Mouse (Mus musculus) midbrain, embryonic 10.5 days (tissue): ENCODE data around the gene Tmem199. TPM values are rescaled to one million over a fixed set of nuclear protein-coding genes. Genes with fewer than 3 reads are reported as not detected.

Experiments
- DNase-seq: peaks from one replicate; pipeline ENCODE4 v3.0.0-alpha.2; 2017; ENCODE audit warnings: low spot score
- H3K27ac ChIP-seq: fragments of 300-500 bp; sonication (generic); replicated peaks from 2 replicates; pipeline ENCODE4 v1.5.1; 2016; ENCODE audit warnings: mild to moderate bottlenecking
- H3K27me3 ChIP-seq: fragments of 300-500 bp; sonication (generic); 2 replicates; pipeline ENCODE4 v1.6.1; 2016; ENCODE audit warnings: low read depth, mild to moderate bottlenecking; ENCODE audit not compliant: poor library complexity, severe bottlenecking
- H3K36me3 ChIP-seq: fragments of 300-500 bp; sonication (generic); 2 replicates; pipeline ENCODE4 v1.6.1; 2016; ENCODE audit warnings: mild to moderate bottlenecking, moderate library complexity
- H3K4me1 ChIP-seq: fragments of 300-500 bp; sonication (generic); 2 replicates; pipeline ENCODE4 v1.6.1; 2016
- H3K4me3 ChIP-seq: fragments of 300-500 bp; sonication (generic); 2 replicates; pipeline ENCODE4 v1.5.1; 2016; ENCODE audit warnings: mild to moderate bottlenecking, moderate library complexity
- H3K9me3 ChIP-seq: fragments of 300-500 bp; sonication (generic); replicated peaks from 2 replicates; pipeline ENCODE4 v1.6.1; 2016; ENCODE audit warnings: mild to moderate bottlenecking
- WGBS: fragments of 180-500 bp; shearing (Covaris S2); methylation state at CpG from one replicate; pipeline ENCODE4 v1.1.7; 2016; 5-methylcytosine and 5-hydroxymethylcytosine counted together
- polyA plus RNA-seq: library from polyadenylated mRNA; unstranded; fragments of >200 nt; fragmentation: Nextera tagmentation; extraction: Ambion mirVana; gene quantifications from 2 replicates; pipeline ENCODE4 v1.2.1, GENCODE M21; 2016

The Tmem199 gene
- polyA plus RNA-seq, 1 experiment from 2014 or later = 81.8 TPM

GRCm38 (mm10) chr11:78465568-78466180 lies 46.3 kb downstream of the Tmem199 start, which contains the start of gene Slc46a1:
Slc46a1 (plus strand) TSS chr11:78465697.
- WGBS = under 1% methylated on average over 41 of the region's 41 CpGs
- DNase-seq = peak; percentile 82
- Histone ChIP-seq H3K36me3 (peaks cover 10% of the 10 kb centered on the region; the same call in 1 of the 2 replicates), H3K27me3 (0 out of 2 replicates have a peak, but pooled peaks cover 8% of the 10 kb centered on the region), H3K27ac (peak within 1 kb of the TSS; percentile 97), H3K9me3 (no peaks in the 10 kb centered on the region), H3K4me1 (peaks cover 39% of the 10 kb centered on the region), H3K4me3 (peak within 1 kb of the TSS; percentile 82)

- Histone ChIP-seq H3K27me3 (0 out of 2 replicates have a peak, but pooled peaks cover 8% of the 10 kb centered on the region), H3K4me1 (peaks cover 39% of the 10 kb centered on the region), H3K4me3 (peak overlapping the region; percentile 82), H3K27ac (peak overlapping the region; percentile 97), H3K36me3 (peaks cover 5% of the 10 kb centered on the region; the same call in 1 of the 2 replicates), H3K9me3 (no peaks in the 10 kb centered on the region)
- 47% methylated on average over 9 of the region's 9 CpGs for WGBS
- peak; percentile 20 for DNase-seq
These were observed 46.9 kb downstream of the Tmem199 start for GRCm38 (mm10) chr11:78465116-78465515.

DNA sequence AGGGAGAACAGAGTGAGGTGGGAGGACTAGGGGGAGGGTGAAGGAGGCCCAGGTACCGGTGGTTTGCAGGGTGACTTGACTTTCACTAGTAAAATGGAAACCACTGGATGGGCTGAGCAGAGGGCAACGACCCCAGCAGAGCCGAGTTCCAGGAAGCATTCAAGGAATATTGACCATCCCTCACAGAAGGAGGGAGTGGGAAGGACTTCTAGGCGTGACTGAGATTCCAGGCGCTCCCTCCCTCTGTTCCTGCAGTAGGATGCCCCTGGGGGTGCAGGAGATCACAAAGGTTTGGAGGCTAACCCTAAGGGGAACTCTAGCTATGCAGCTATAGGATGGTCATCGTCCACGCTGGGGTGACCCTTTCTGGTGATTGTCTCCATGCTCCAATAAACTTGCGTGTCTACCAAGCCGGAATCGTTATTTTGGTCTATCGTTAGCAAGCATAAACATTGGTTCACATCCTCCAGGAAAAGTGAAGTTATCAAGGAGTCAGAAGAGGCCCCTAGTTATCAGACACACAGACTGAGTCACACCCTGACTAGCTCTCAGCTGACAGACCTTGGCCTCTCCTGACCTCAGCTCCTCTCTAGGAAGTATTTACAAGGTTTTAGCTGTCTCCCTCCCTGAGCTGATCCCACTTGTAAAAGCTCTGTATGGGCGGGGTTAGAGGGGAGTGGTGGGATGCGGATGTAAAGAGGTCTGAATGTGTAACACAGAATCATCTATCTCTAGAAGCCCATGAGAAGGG lies 48.5 kb downstream of the Tmem199 start:
- DNase-seq = no peak
- no peak overlapping the region for H3K4me3 ChIP-seq

GRCm38 (mm10) chr11:78462669-78463068 lies 49.3 kb downstream of the Tmem199 start:
- H3K36me3 ChIP-seq = no peaks in the 10 kb centered on the region
- H3K9me3 ChIP-seq = no peaks in the 10 kb centered on the region
- H3K27ac ChIP-seq = no peak overlapping the region
- DNase-seq = no peak
- WGBS = 84% methylated on average over 5 of the region's 5 CpGs
- 0 out of 2 replicates have a peak, but pooled peaks cover 8% of the 10 kb centered on the region for H3K27me3 ChIP-seq
- no peak overlapping the region for H3K4me3 ChIP-seq
- H3K4me1 ChIP-seq = peaks cover 39% of the 10 kb centered on the region

More for the DNA sequence above, 48.5 kb downstream of the Tmem199 start:
- Histone ChIP-seq H3K9me3 (no peaks in the 10 kb centered on the region), H3K27ac (no peak overlapping the region), H3K4me1 (peaks cover 39% of the 10 kb centered on the region), H3K27me3 (0 out of 2 replicates have a peak, but pooled peaks cover 8% of the 10 kb centered on the region), H3K36me3 (no peaks in the 10 kb centered on the region)
- WGBS = 74% methylated on average over 13 of the region's 13 CpGs

GRCm38 (mm10) chr11:78461894-78462293 lies 50.1 kb downstream of the Tmem199 start:
- peaks cover 37% of the 10 kb centered on the region for H3K4me1 ChIP-seq
- 77% methylated on average over 1 of the region's 1 CpGs for WGBS
- no peak overlapping the region for H3K27ac ChIP-seq
- no peak overlapping the region for H3K4me3 ChIP-seq
- no peak for DNase-seq
- no peaks in the 10 kb centered on the region for H3K9me3 ChIP-seq
- H3K36me3 ChIP-seq = no peaks in the 10 kb centered on the region
- H3K27me3 ChIP-seq = 0 out of 2 replicates have a peak, but pooled peaks cover 8% of the 10 kb centered on the region

- H3K9me3 ChIP-seq = no peaks in the 10 kb centered on the region
- WGBS = 86% methylated on average over 17 of the region's 17 CpGs
- peaks cover 15% of the 10 kb centered on the region for H3K4me1 ChIP-seq
- H3K27ac ChIP-seq = no peak overlapping the region
- H3K4me3 ChIP-seq = no peak overlapping the region
- no peaks in the 10 kb centered on the region for H3K36me3 ChIP-seq
- DNase-seq = no peak
- 0 out of 2 replicates have a peak, but pooled peaks cover under 1% of the 10 kb centered on the region for H3K27me3 ChIP-seq
These were observed 53.2 kb downstream of the Tmem199 start for GRCm38 (mm10) chr11:78458740-78459139.

Other genes with a start within 250 kb of the Tmem199 start
- gene BC030499, start 221.3 kb downstream of the Tmem199 start, polyA plus RNA-seq = 0.34 and 0.43 TPM in 2 replicates
- gene Spag5, start 210.6 kb downstream of the Tmem199 start, polyA plus RNA-seq = 63.4 and 64.2 TPM in 2 replicates
- gene Aldoc, start 189.2 kb downstream of the Tmem199 start, polyA plus RNA-seq = 1.5 and 1.6 TPM in 2 replicates
- 74.0 and 78.5 TPM in 2 replicates for gene Pigs, start 183.8 kb downstream of the Tmem199 start, polyA plus RNA-seq
- gene Unc119, start 168.7 kb downstream of the Tmem199 start, polyA plus RNA-seq = 57.7 and 61.7 TPM in 2 replicates
- gene Foxn1, start 125.6 kb downstream of the Tmem199 start, polyA plus RNA-seq = not detected in 2 replicates
- not detected in 2 replicates for gene Slc13a2, start 90.0 kb downstream of the Tmem199 start, polyA plus RNA-seq
- gene Slc46a1, start 46.5 kb downstream of the Tmem199 start, polyA plus RNA-seq = 23.2 and 27.1 TPM in 2 replicates
- gene Sarm1, start 14.4 kb downstream of the Tmem199 start, polyA plus RNA-seq = 16.9 and 23.9 TPM in 2 replicates
- gene Vtn, start 13.1 kb downstream of the Tmem199 start, polyA plus RNA-seq = 116 and 119 TPM in 2 replicates
- gene Sebox, start 8.7 kb downstream of the Tmem199 start, polyA plus RNA-seq = 0.20 TPM in 1 of 2 replicates, not detected in the other
- 148 and 157 TPM in 2 replicates for gene Poldip2, start within 50 bp of the Tmem199 start, polyA plus RNA-seq
- gene Tnfaip1, start 24.2 kb upstream of the Tmem199 start, polyA plus RNA-seq = 85.1 and 89.6 TPM in 2 replicates
- gene Ift20, start 24.2 kb upstream of the Tmem199 start, polyA plus RNA-seq = 83.4 and 84.5 TPM in 2 replicates
- gene Tmem97, start 38.6 kb upstream of the Tmem199 start, polyA plus RNA-seq = 91.6 and 110 TPM in 2 replicates
- 18.5 and 21.1 TPM in 2 replicates for gene Nlk, start 185.2 kb upstream of the Tmem199 start, polyA plus RNA-seq
- 39.5 and 40.5 TPM in 2 replicates for gene Ccnq, start 239.6 kb upstream of the Tmem199 start, polyA plus RNA-seq